Comparison of ENCODE assay signal across 11 mouse cellular contexts in the genomic region with DNA sequence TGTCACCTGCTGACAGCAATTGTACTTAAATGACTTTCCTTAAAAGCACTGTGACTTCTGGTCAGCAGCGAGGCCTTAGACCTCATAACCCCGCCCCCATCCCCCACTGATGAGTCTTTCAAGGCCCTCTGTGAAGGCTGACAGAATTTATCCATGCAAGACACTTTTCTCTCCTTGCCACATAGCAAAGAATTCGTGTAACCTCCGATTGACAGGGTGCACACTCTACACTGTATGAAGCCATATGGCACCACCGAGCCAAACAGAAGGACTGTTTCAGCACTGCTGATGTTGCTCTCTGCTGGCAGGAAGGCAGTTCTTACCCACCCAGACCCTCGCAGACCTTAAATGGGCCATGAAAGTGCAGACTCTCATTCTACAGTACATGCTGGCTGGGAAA. TPM values are rescaled to one million over a fixed set of nuclear protein-coding genes. Genes with fewer than 3 reads are reported as not detected.
DNase-seq lines count a peak whose midpoint lies in the region; ATAC-seq and TF ChIP-seq lines count a peak whose summit lies in the region.
"Had no signal": no experiment of that assay in that cellular context is flagged by ENCODE, and none has a peak within 500 bp of the region (broad histone marks: within the 10 kb centered on the region; RNA-seq: fewer than 3 reads in every experiment).

No protein-coding gene starts in this region.

- no peaks in the 10 kb centered on the region for H3K36me3 ChIP-seq in neural tube, embryonic 14.5 days (ENCODE audit: control insufficient read depth, insufficient read depth, low read length)
- H3K36me3 ChIP-seq in heart, adult 2 months (ENCODE audit: control insufficient read depth, insufficient read depth, low read length): no peaks in the 10 kb centered on the region
- H3K36me3 ChIP-seq in liver, postnatal 0 days (replicated peaks; ENCODE audit: insufficient read depth, low read length): no peaks in the 10 kb centered on the region
- H3K36me3 ChIP-seq: embryonic facial prominence, embryonic 12.5 days had no signal

- no peak for TF ChIP-seq CTCF in layer of hippocampus, adult 2 months (conservative IDR thresholded peaks at IDR 0.05)
- TF ChIP-seq CTCF in heart, adult 2 months (IDR thresholded peaks at IDR 0.05): no peak
- no peak for TF ChIP-seq CTCF in liver, postnatal 0 days (IDR thresholded peaks at IDR 0.05; ENCODE audit: low read depth)

- peak; percentile 20; the same call in 1 of the 2 replicates for ATAC-seq in neural tube, embryonic 14.5 days (ENCODE audit: low read depth)
- no peak for ATAC-seq in monocyte, adult 5-6 weeks (replicated peaks; ENCODE audit: insufficient number of reproducible peaks, low FRiP score, low TSS enrichment, poor library complexity, severe bottlenecking)
- ATAC-seq in liver, postnatal 0 days: no peak

- H3K9ac ChIP-seq in neural tube, embryonic 14.5 days (replicated peaks; ENCODE audit: low read depth, low read length): no peak overlapping the region; the same call in 1 of the 2 replicates
- H3K9ac ChIP-seq in heart, adult 2 months (ENCODE audit: low read depth, low read length): no peak overlapping the region
- H3K9ac ChIP-seq in liver, postnatal 0 days (replicated peaks): no peak overlapping the region
- H3K9ac ChIP-seq: embryonic facial prominence, embryonic 12.5 days had no signal

- 0 out of 2 replicates have a peak, but pooled peaks cover 6% of the 10 kb centered on the region for H3K4me1 ChIP-seq in neural tube, embryonic 14.5 days (ENCODE audit: control insufficient read depth, insufficient read depth, low read length)
- H3K4me1 ChIP-seq in heart, adult 2 months (ENCODE audit: control insufficient read depth, insufficient read depth, low read length): peaks cover 2% of the 10 kb centered on the region
- no peaks in the 10 kb centered on the region; the same call in 1 of the 2 replicates for H3K4me1 ChIP-seq in liver, postnatal 0 days (ENCODE audit: insufficient read depth)

- no peaks in the 10 kb centered on the region for H3K79me2 ChIP-seq in heart, adult 2 months (replicated peaks; ENCODE audit: control insufficient read depth, insufficient read depth, low read length)

- TF ChIP-seq POLR2A in heart, adult 2 months (IDR thresholded peaks at IDR 0.05; ENCODE audit: insufficient read depth, low read depth, low read length): no peak

- intact Hi-C loops in heart, adult 2 months (cut with DNase I): no loop called here

- 5% methylated on average over 6 of the region's 6 CpGs for WGBS in neural tube, embryonic 14.5 days
- 27% methylated on average over 6 of the region's 6 CpGs for WGBS in heart, adult 2 months
- WGBS in liver, postnatal 0 days (ENCODE audit: insufficient replicate concordance): 17% methylated on average over 6 of the region's 6 CpGs

- H3K9me3 ChIP-seq in neural tube, embryonic 14.5 days (ENCODE audit: control insufficient read depth, low read length): no peaks in the 10 kb centered on the region
- no peaks in the 10 kb centered on the region for H3K9me3 ChIP-seq in liver, postnatal 0 days (ENCODE audit: low read length)
- H3K9me3 ChIP-seq: embryonic facial prominence, embryonic 12.5 days had no signal

- no peak for TF ChIP-seq EP300 in heart, adult 2 months (IDR thresholded peaks at IDR 0.05; ENCODE audit: insufficient read depth, low read depth, low read length)
- no peak for TF ChIP-seq EP300 in liver, postnatal 0 days (IDR thresholded peaks at IDR 0.05; ENCODE audit: low read depth)

- H3K27ac ChIP-seq in layer of hippocampus, adult 2 months: peak overlapping the region; percentile 92
- no peak overlapping the region for H3K27ac ChIP-seq in neural tube, embryonic 14.5 days (ENCODE audit: low read depth, low read length)
- no peak overlapping the region for H3K27ac ChIP-seq in heart, adult 2 months
- no peak overlapping the region for H3K27ac ChIP-seq in liver, postnatal 0 days (ENCODE audit: low read depth)
- H3K27ac ChIP-seq: embryonic facial prominence, embryonic 12.5 days had no signal

- H3K4me3 ChIP-seq in layer of hippocampus, adult 2 months: peak overlapping the region; percentile 61
- H3K4me3 ChIP-seq in neural tube, embryonic 14.5 days (ENCODE audit: low read depth, low read length): peak overlapping the region; percentile 58; the same call in 1 of the 2 replicates
- no peak overlapping the region for H3K4me3 ChIP-seq in heart, adult 2 months
- H3K4me3 ChIP-seq in liver, postnatal 0 days (ENCODE audit: low read depth, low read length): no peak overlapping the region

- H3K4me2 ChIP-seq in neural tube, embryonic 14.5 days (ENCODE audit: low read depth, low read length): peak overlapping the region; percentile 98
- H3K4me2 ChIP-seq in liver, postnatal 0 days (ENCODE audit: low read depth, low read length): no peak overlapping the region

- H3K27me3 ChIP-seq in neural tube, embryonic 14.5 days (ENCODE audit: control insufficient read depth, insufficient read depth, low read length): no peaks in the 10 kb centered on the region
- peaks cover 8% of the 10 kb centered on the region for H3K27me3 ChIP-seq in heart, adult 2 months (ENCODE audit: control insufficient read depth, insufficient read depth, low read length)
- peaks cover 40% of the 10 kb centered on the region for H3K27me3 ChIP-seq in liver, postnatal 0 days (ENCODE audit: insufficient read depth, low read length)

- peak; percentile 32 for DNase-seq in layer of hippocampus, adult 11-12 months (ENCODE audit: low spot score)
- DNase-seq in layer of hippocampus, adult 9-10 months (ENCODE audit: low spot score): no peak
- DNase-seq in embryo, embryonic 9.5 days (ENCODE audit: extremely low spot score): peak; percentile 27
- DNase-seq in layer of hippocampus, adult 2 months (ENCODE audit: low spot score in 2 of 2): peak; percentile 27 to 37
- DNase-seq in heart, adult 2 months: no peak
- no peak for DNase-seq in liver, postnatal 0 days
- DNase-seq: gastrocnemius, postnatal 10 days had no signal

RNA-seq across cellular contexts. Expression of a gene that starts 1.8 kb away (rescaled TPM):
- total RNA-seq in layer of hippocampus, adult 2 months (2021): 10 to 100 TPM; 52.6 to 57.5 TPM
- 9.2 and 9.4 TPM in 2 replicates for polyA plus RNA-seq in neural tube, embryonic 14.5 days (2014; fragmentation: Nextera tagmentation; extraction: Ambion mirVana)
- not detected in 3 replicates for total RNA-seq in monocyte, adult 5-6 weeks (2017)
- under 1 TPM in 1 of 2 experiments, not detected in 1; 0.14 TPM for total RNA-seq in heart, adult 2 months (2021)
- 0.25 and 0.76 TPM in 2 replicates for polyA plus RNA-seq in heart, adult 2 months (2012; rRNA removed)
- polyA plus RNA-seq in liver, postnatal 0 days (2015; fragmentation: Nextera tagmentation; extraction: Ambion mirVana): 0.02 and 0.18 TPM in 2 replicates
- total RNA-seq: neutrophil, adult 5-6 weeks had no signal

RNA-seq across cellular contexts. Expression of a gene that starts 30.6 kb away (rescaled TPM):
- 10 to 100 TPM; 41.5 to 53.9 TPM for total RNA-seq in layer of hippocampus, adult 2 months (2021)
- 56.5 and 66.1 TPM in 2 replicates for polyA plus RNA-seq in neural tube, embryonic 14.5 days (2014; fragmentation: Nextera tagmentation; extraction: Ambion mirVana)
- 105 to 153 TPM (median 144 TPM) in 3 replicates for total RNA-seq in monocyte, adult 5-6 weeks (2017)
- 1,000 to 10,000 TPM; 1,125 to 1,306 TPM for total RNA-seq in heart, adult 2 months (2021)
- polyA plus RNA-seq in heart, adult 2 months (2012; rRNA removed): 480 and 876 TPM in 2 replicates
- polyA plus RNA-seq in liver, postnatal 0 days (2015; fragmentation: Nextera tagmentation; extraction: Ambion mirVana): 271 and 289 TPM in 2 replicates

Comparison
In these comparisons a context has a peak if more than half of its experiments do, and no peak if none do; other contexts are left out.
1. DNase-seq: peak in layer of hippocampus, adult 11-12 months (single experiment), embryo, embryonic 9.5 days (single experiment) and layer of hippocampus, adult 2 months (2 of 2); none in layer of hippocampus, adult 9-10 months (single experiment), heart, adult 2 months (0 of 2) and liver, postnatal 0 days (single experiment).
2. H3K4me3 ChIP-seq: peak in layer of hippocampus, adult 2 months (single experiment) and neural tube, embryonic 14.5 days (single experiment); none in heart, adult 2 months (single experiment) and liver, postnatal 0 days (single experiment).
3. RNA of a gene that starts 1.8 kb away (total RNA-seq): 52.6 to 57.5 TPM in layer of hippocampus, adult 2 months; 0.14 TPM in heart, adult 2 months and not detected in monocyte, adult 5-6 weeks; every median in the first group is over 10 times any median in the second.